Mouse (Mus musculus) embryonic facial prominence, embryonic 11.5 days (tissue): ENCODE data around the gene Prmt1. TPM values are rescaled to one million over a fixed set of nuclear protein-coding genes. Genes with fewer than 3 reads are reported as not detected.

Source experiments
- ATAC-seq: fragments of 200-750 bp; cut with Nextera tagmentation; replicated peaks from 2 replicates; pipeline ENCODE4 v1.8.0; 2017; ENCODE audit warnings: low read depth; ENCODE audit not compliant: insufficient number of reproducible peaks, low FRiP score, low TSS enrichment
- DNase-seq: peaks from one replicate; pipeline ENCODE4 v3.0.0-alpha.2; 2015; ENCODE audit warnings: low spot score
- H3K27ac ChIP-seq: fragments of 300-500 bp; sonication (generic); replicated peaks from 2 replicates; pipeline ENCODE4 v1.5.1; 2014; ENCODE audit warnings: mild to moderate bottlenecking, low read depth, low read length, control low read depth
- H3K27me3 ChIP-seq: fragments of 300-500 bp; sonication (generic); 2 replicates; pipeline ENCODE4 v1.6.1; 2014; ENCODE audit warnings: mild to moderate bottlenecking, low read length, moderate library complexity, mixed read lengths; ENCODE audit not compliant: control insufficient read depth, insufficient read depth
- H3K36me3 ChIP-seq: fragments of 300-500 bp; sonication (generic); replicated peaks from 2 replicates; pipeline ENCODE4 v1.6.1; 2014; ENCODE audit warnings: low read depth, mild to moderate bottlenecking, low read length, moderate library complexity, mixed read lengths; ENCODE audit not compliant: control insufficient read depth, insufficient read depth
- H3K4me1 ChIP-seq: fragments of 300-500 bp; sonication (generic); 2 replicates; pipeline ENCODE4 v1.6.1; 2014; ENCODE audit warnings: low read length, mixed read lengths; ENCODE audit not compliant: control insufficient read depth, insufficient read depth
- H3K4me2 ChIP-seq: fragments of 300-500 bp; sonication (generic); 2 replicates; pipeline ENCODE4 v1.6.1; 2014; ENCODE audit warnings: low read depth, mild to moderate bottlenecking, control low read depth, low read length, moderate library complexity
- H3K4me3 ChIP-seq: fragments of 300-500 bp; sonication (generic); 2 replicates; pipeline ENCODE4 v1.5.1; 2014; ENCODE audit warnings: low read depth, low read length, control low read depth
- H3K9ac ChIP-seq: fragments of 300-500 bp; sonication (generic); replicated peaks from 2 replicates; pipeline ENCODE4 v1.6.1; 2014; ENCODE audit warnings: mild to moderate bottlenecking, control low read depth, low read length
- H3K9me3 ChIP-seq: fragments of 300-500 bp; sonication (generic); replicated peaks from 2 replicates; pipeline ENCODE4 v1.6.1; 2016; ENCODE audit warnings: mild to moderate bottlenecking, low read length, inconsistent platforms, mixed read lengths; ENCODE audit not compliant: control insufficient read depth
- WGBS: fragments of 180-500 bp; shearing (Covaris S2); extraction: QIAGEN DNeasy Blood & Tissue Kit; methylation state at CpG from one replicate; pipeline ENCODE4 v1.1.7; 2014; 5-methylcytosine and 5-hydroxymethylcytosine counted together
- polyA plus RNA-seq: library from polyadenylated mRNA; unstranded; fragments of >200 nt; fragmentation: Nextera tagmentation; extraction: Ambion mirVana; gene quantifications from 2 replicates; pipeline ENCODE4 v1.2.1, GENCODE M21; 2014

Prmt1 gene
- polyA plus RNA-seq, 1 experiment from 2014 or later, result 293 TPM

DNA sequence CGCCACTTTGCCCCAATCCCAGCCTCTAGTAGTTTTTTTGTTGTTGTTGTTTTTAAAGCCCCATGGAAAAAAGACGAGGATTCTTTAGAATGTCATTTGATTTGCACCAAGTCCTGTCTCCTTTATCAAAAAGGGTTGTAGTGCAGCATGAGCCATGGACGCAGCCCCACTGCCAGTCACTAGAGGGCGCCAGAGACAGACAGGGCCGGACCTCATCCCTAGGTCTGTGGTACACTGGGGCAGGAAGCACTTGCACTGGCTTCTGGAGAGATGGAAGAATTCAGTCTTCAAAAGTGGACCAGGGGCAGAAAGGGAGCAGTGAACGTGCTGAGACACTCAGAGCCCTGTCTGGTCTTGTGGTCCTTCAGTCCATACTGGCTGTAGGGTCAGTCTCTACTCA, 3.3 kb downstream of the Prmt1 start:
- Histone ChIP-seq H3K27me3 (no peaks in the 10 kb centered on the region), H3K36me3 (peaks cover 33% of the 10 kb centered on the region), H3K9me3 (no peaks in the 10 kb centered on the region), H3K4me3 (no peak overlapping the region), H3K27ac (no peak overlapping the region), H3K4me2 (no peak overlapping the region), H3K9ac (no peak overlapping the region), H3K4me1 (peaks cover 7% of the 10 kb centered on the region)
- WGBS, result 40% methylated on average over 6 of the region's 6 CpGs
- no peak for ATAC-seq
- peak; percentile 90 for DNase-seq

DNA sequence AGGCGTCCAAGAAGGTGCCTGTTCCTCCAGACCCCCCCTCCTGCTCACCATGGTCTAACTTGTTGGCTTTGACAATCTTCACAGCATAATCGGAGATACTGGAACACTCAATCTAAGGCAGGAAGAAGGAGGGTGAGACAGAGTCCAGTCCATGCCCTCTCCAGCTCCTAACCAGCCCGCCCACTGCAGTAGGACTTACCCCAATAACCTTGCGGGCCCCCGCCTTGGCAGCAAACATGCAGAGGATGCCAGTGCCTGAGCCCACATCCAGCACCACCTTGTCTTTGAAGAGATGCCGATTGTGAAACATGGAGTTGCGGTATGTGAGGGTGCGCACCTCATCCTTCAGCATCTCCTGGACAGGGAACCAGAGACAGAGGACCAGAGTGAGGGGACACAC, 4.8 kb downstream of the Prmt1 start:
- Histone ChIP-seq H3K4me3 (no peak overlapping the region), H3K9me3 (no peaks in the 10 kb centered on the region), H3K27me3 (no peaks in the 10 kb centered on the region), H3K4me1 (peaks cover 7% of the 10 kb centered on the region), H3K27ac (no peak overlapping the region), H3K36me3 (peaks cover 47% of the 10 kb centered on the region), H3K9ac (no peak overlapping the region), H3K4me2 (no peak overlapping the region)
- ATAC-seq (no peak), DNase-seq (no peak)
- 92% methylated on average over 8 of the region's 8 CpGs for WGBS

- Histone ChIP-seq H3K4me2 (no peak overlapping the region), H3K27me3 (no peaks in the 10 kb centered on the region), H3K36me3 (peaks cover 48% of the 10 kb centered on the region), H3K4me1 (no peaks in the 10 kb centered on the region; the same call in 1 of the 2 replicates), H3K9me3 (no peaks in the 10 kb centered on the region), H3K9ac (no peak overlapping the region), H3K27ac (no peak overlapping the region), H3K4me3 (no peak overlapping the region)
- ATAC-seq (no peak), DNase-seq (no peak)
- 90% methylated on average over 3 of the region's 3 CpGs for WGBS
Observed at GRCm38 (mm10) chr7:44978300-44978699, 8.1 kb downstream of the Prmt1 start.

- WGBS, result 24% methylated on average over 6 of the region's 6 CpGs
- ATAC-seq (no peak), DNase-seq (no peak)
- peak overlapping the region; percentile 0; the same call in 1 of the 2 replicates for H3K4me2 ChIP-seq
- no peaks in the 10 kb centered on the region for H3K27me3 ChIP-seq
- H3K27ac ChIP-seq, result no peak overlapping the region
- H3K9me3 ChIP-seq, result no peaks in the 10 kb centered on the region
- H3K36me3 ChIP-seq, result peaks cover 30% of the 10 kb centered on the region
- peaks cover 4% of the 10 kb centered on the region; the same call in 1 of the 2 replicates for H3K4me1 ChIP-seq
- no peak overlapping the region for H3K4me3 ChIP-seq
- H3K9ac ChIP-seq, result no peak overlapping the region
Observed at GRCm38 (mm10) chr7:44975117-44975419, 11.3 kb downstream of the Prmt1 start.

DNA sequence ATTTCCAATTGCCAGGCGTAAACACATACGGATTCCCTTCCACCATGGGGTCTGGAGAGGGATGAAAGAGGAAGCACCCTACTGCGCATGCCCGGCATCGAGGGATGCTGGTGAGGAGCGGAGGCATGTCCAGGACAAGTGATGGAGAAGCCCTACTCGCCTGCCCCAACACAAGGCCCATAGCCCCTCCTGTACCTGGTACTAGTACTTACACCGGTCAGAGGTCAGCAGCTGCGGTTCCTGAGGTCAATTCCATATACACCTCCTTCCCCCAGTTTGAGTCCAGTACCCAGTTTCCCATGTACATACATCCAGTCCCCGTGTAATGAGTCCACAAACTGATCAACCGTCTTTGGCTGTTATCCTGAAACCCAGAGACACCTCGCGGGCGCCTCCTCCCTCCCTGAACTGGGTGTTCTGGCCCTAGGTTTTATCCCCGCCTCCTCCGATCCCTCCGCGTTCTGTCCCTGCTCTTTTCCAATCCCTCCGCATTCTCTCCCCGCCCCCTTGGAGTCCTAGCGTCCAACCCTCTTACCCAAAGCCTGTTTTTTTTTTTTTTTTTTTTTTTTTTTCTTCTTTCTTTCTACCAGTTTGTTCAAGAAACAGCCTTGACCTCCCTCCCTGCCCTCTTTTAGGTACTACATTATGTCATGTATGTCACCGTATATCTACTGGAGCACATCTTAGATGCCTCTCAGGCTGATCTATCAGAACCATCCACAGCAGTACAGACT, 11.8 kb downstream of the Prmt1 start, which contains the start of gene Cpt1c:
TSS of gene Cpt1c (minus strand) at position 469 of the 734 bp plus-strand sequence.
- Histone ChIP-seq H3K27me3 (no peaks in the 10 kb centered on the region), H3K4me3 (peak within 1 kb of the TSS; percentile 44), H3K4me1 (peaks cover 4% of the 10 kb centered on the region; the same call in 1 of the 2 replicates), H3K4me2 (peak within 1 kb of the TSS; percentile 65), H3K27ac (peak within 1 kb of the TSS; percentile 54; the same call in 1 of the 2 replicates), H3K9me3 (no peaks in the 10 kb centered on the region), H3K9ac (peak within 1 kb of the TSS; percentile 64), H3K36me3 (peaks cover 26% of the 10 kb centered on the region)
- peak; percentile 42; the same call in 1 of the 2 replicates for ATAC-seq
- DNase-seq, result peak; percentile 91
- 1% methylated on average over 22 of the region's 22 CpGs for WGBS

DNA sequence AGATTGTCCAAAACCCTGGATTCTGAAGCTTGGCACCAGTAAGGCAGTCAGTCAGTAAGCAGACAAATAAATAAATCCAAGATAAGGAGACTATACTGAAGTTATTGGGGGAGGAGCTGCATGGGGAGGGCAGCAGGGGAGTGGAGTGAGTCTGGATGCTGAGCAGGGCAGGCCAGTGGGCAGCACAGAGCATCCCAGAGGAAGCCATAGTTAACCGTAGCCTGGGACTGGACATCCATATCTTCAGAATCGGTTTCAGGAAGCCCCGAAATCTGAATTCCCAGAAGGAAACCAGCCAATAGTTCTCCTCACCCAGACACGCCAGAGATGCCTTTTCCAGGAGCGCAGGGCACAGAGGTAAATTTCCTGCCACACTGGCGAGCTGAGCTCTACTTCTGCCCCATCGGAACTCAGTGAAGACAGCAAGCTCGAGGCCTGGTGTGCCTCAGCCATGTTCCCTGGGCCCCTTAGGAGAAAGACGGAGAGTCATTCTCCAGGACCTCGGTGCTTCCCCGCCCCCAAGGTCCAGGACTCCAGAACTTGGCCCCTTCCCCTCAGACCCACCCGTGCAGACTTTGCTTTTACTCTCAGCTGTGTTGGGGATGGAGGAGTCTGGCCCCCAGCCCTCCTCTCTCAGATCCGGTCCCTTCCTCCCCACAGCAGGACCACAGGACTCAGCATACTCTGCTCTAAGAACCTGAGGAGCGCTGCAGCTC, 12.8 kb downstream of the Prmt1 start:
- peaks cover 18% of the 10 kb centered on the region for H3K36me3 ChIP-seq
- H3K9ac ChIP-seq, result peak overlapping the region; percentile 64
- H3K4me2 ChIP-seq, result peak overlapping the region; percentile 65
- H3K4me3 ChIP-seq, result peak overlapping the region; percentile 44
- ATAC-seq, result no peak
- H3K9me3 ChIP-seq, result no peaks in the 10 kb centered on the region
- H3K27me3 ChIP-seq, result no peaks in the 10 kb centered on the region
- no peak for DNase-seq
- H3K27ac ChIP-seq, result no peak overlapping the region
- H3K4me1 ChIP-seq, result peaks cover 4% of the 10 kb centered on the region; the same call in 1 of the 2 replicates
- 41% methylated on average over 14 of the region's 14 CpGs for WGBS

GRCm38 (mm10) chr7:44971142-44971541, 15.2 kb downstream of the Prmt1 start:
- Histone ChIP-seq H3K4me2 (peak overlapping the region; percentile 52), H3K27ac (no peak overlapping the region), H3K4me1 (peaks cover 4% of the 10 kb centered on the region; the same call in 1 of the 2 replicates), H3K27me3 (no peaks in the 10 kb centered on the region), H3K36me3 (peaks cover 1% of the 10 kb centered on the region), H3K9ac (peak overlapping the region; percentile 65), H3K4me3 (peak overlapping the region; percentile 58), H3K9me3 (no peaks in the 10 kb centered on the region)
- ATAC-seq, result no peak
- 74% methylated on average over 7 of the region's 7 CpGs for WGBS
- DNase-seq, result no peak

DNA sequence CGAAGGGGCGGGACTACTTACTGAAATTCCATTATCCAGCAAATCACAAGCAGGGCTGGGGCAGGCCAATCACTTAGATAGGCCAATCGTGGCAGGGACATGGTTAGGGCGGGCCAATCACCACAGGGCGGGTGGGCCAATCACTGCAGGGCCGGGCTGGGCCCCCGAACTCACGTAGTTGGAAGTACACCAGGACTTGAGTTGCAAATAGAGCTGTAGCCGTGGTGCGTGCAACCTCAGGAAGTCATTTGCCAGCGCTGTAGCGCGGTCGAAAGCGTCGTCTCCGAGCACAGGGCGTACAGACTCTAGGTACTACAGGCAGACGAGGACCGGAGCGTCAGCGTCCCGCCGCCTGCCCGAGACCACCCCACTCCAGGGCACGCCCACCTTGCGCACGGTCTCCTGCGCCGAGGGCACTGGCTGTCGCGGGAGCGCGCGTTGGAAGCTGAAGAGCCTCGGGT, 16.1 kb downstream of the Prmt1 start:
- H3K4me2 ChIP-seq, result peak overlapping the region; percentile 52
- H3K27ac ChIP-seq, result peak overlapping the region; percentile 85
- DNase-seq (peak; percentile 94), ATAC-seq (peak; percentile 94)
- H3K9me3 ChIP-seq, result no peaks in the 10 kb centered on the region
- H3K9ac ChIP-seq, result peak overlapping the region; percentile 65
- no peaks in the 10 kb centered on the region for H3K27me3 ChIP-seq
- no peaks in the 10 kb centered on the region for H3K36me3 ChIP-seq
- under 1% methylated on average over 36 of the region's 36 CpGs for WGBS
- peak overlapping the region; percentile 58 for H3K4me3 ChIP-seq
- H3K4me1 ChIP-seq, result peaks cover 4% of the 10 kb centered on the region; the same call in 1 of the 2 replicates
